Mouse (Mus musculus) testis, adult 2 months (tissue): ENCODE results near the gene Plekhg3. TPM values are rescaled to one million over a fixed set of nuclear protein-coding genes. Genes with fewer than 3 reads are reported as not detected.

ENCODE experiments used
- H3K27ac ChIP-seq: fragments of 200-500 bp; 2 replicates; pipeline ENCODE4 v1.5.1; 2012; ENCODE audit warnings: low read depth, low read length; ENCODE audit not compliant: control insufficient read depth, insufficient read depth
- H3K27me3 ChIP-seq: fragments of 200-500 bp; 2 replicates; pipeline ENCODE4 v1.6.1; 2012; ENCODE audit warnings: mild to moderate bottlenecking, low read length, moderate library complexity; ENCODE audit not compliant: control insufficient read depth, insufficient read depth
- H3K36me3 ChIP-seq: fragments of 200-500 bp; 2 replicates; pipeline ENCODE4 v1.6.1; 2012; ENCODE audit warnings: mild to moderate bottlenecking, low read length; ENCODE audit not compliant: control insufficient read depth, insufficient read depth
- H3K4me1 ChIP-seq: fragments of 200-500 bp; 2 replicates; pipeline ENCODE4 v1.6.1; 2012; ENCODE audit warnings: low read length; ENCODE audit not compliant: control insufficient read depth, insufficient read depth
- H3K4me3 ChIP-seq: fragments of 200-500 bp; 2 replicates; pipeline ENCODE4 v1.5.1; 2012; ENCODE audit warnings: low read depth, mild to moderate bottlenecking, low read length, moderate library complexity, mixed read lengths; ENCODE audit not compliant: control insufficient read depth
- CTCF ChIP-seq: fragments of 200-500 bp; IDR thresholded peaks from 2 replicates; pipeline ENCODE4 v1.5.1; 2012; ENCODE audit warnings: low read depth, mild to moderate bottlenecking, inconsistent platforms, low read length, moderate library complexity; ENCODE audit not compliant: control insufficient read depth, insufficient read depth, insufficient replicate concordance
- POLR2A ChIP-seq: fragments of 200-500 bp; IDR thresholded peaks from 2 replicates; pipeline ENCODE4 v1.6.1; 2012; ENCODE audit warnings: low read depth, mild to moderate bottlenecking, inconsistent platforms, low read length, moderate library complexity; ENCODE audit not compliant: control insufficient read depth
- polyA plus RNA-seq: library from polyadenylated mRNA; depleted of rRNA; stranded (reverse); fragments of >200 nt; gene quantifications from 2 replicates; pipeline ENCODE4 v1.2.3, GENCODE M21; 2012; rRNA removed

The Plekhg3 gene
- polyA plus RNA-seq, 1 experiment: 2.2 TPM

- Histone ChIP-seq H3K4me3 (no peak overlapping the region), H3K27ac (no peak overlapping the region), H3K36me3 (no peaks in the 10 kb centered on the region), H3K27me3 (no peaks in the 10 kb centered on the region), H3K4me1 (no peaks in the 10 kb centered on the region)
- no peak for TF ChIP-seq POLR2A
- no peak for TF ChIP-seq CTCF
Measured at GRCm38 (mm10) chr12:76608997-76609565, 78.4 kb downstream of the Plekhg3 start.

GRCm38 (mm10) chr12:76612621-76613020 lies 81.9 kb downstream of the Plekhg3 start:
- TF ChIP-seq CTCF (no peak), POLR2A (no peak)
- H3K27ac ChIP-seq: no peak overlapping the region
- H3K4me3 ChIP-seq: no peak overlapping the region
- H3K36me3 ChIP-seq: no peaks in the 10 kb centered on the region
- no peaks in the 10 kb centered on the region for H3K4me1 ChIP-seq
- no peaks in the 10 kb centered on the region for H3K27me3 ChIP-seq

GRCm38 (mm10) chr12:76614868-76615579 lies 84.3 kb downstream of the Plekhg3 start:
- Histone ChIP-seq H3K27me3 (no peaks in the 10 kb centered on the region), H3K36me3 (no peaks in the 10 kb centered on the region), H3K4me3 (no peak overlapping the region), H3K27ac (no peak overlapping the region), H3K4me1 (no peaks in the 10 kb centered on the region; the same call in 1 of the 2 replicates)
- TF ChIP-seq POLR2A: no peak

GRCm38 (mm10) chr12:76615580-76615937 lies 84.9 kb downstream of the Plekhg3 start:
- Histone ChIP-seq H3K36me3 (no peaks in the 10 kb centered on the region), H3K4me1 (no peaks in the 10 kb centered on the region; the same call in 1 of the 2 replicates), H3K4me3 (no peak overlapping the region), H3K27me3 (no peaks in the 10 kb centered on the region), H3K27ac (no peak overlapping the region)
- TF ChIP-seq CTCF (no peak), POLR2A (no peak)

- H3K36me3 ChIP-seq: no peaks in the 10 kb centered on the region
- no peak overlapping the region for H3K27ac ChIP-seq
- H3K4me3 ChIP-seq: no peak overlapping the region
- H3K27me3 ChIP-seq: no peaks in the 10 kb centered on the region
- no peak for TF ChIP-seq CTCF
- TF ChIP-seq POLR2A: no peak
- H3K4me1 ChIP-seq: no peaks in the 10 kb centered on the region; the same call in 1 of the 2 replicates
Measured at GRCm38 (mm10) chr12:76618175-76618574, 87.5 kb downstream of the Plekhg3 start.

- no peaks in the 10 kb centered on the region for H3K27me3 ChIP-seq
- no peaks in the 10 kb centered on the region for H3K36me3 ChIP-seq
- no peak overlapping the region for H3K4me3 ChIP-seq
- no peak overlapping the region for H3K27ac ChIP-seq
- TF ChIP-seq CTCF: no peak
- TF ChIP-seq POLR2A: no peak
- no peaks in the 10 kb centered on the region; the same call in 1 of the 2 replicates for H3K4me1 ChIP-seq
Measured at GRCm38 (mm10) chr12:76619847-76620246, 89.2 kb downstream of the Plekhg3 start.

GRCm38 (mm10) chr12:76623374-76623773 lies 92.7 kb downstream of the Plekhg3 start:
- TF ChIP-seq POLR2A (no peak), CTCF (no peak)
- Histone ChIP-seq H3K27me3 (no peaks in the 10 kb centered on the region), H3K4me1 (no peaks in the 10 kb centered on the region), H3K27ac (no peak overlapping the region), H3K4me3 (no peak overlapping the region), H3K36me3 (no peaks in the 10 kb centered on the region)

Other genes starting within 250 kb of the Plekhg3 start
- gene Akap5, start 206.0 kb upstream of the Plekhg3 start, polyA plus RNA-seq: 0.16 TPM in 2 replicates
- 15.7 and 15.8 TPM in 2 replicates for gene Zbtb25, start 161.3 kb upstream of the Plekhg3 start, polyA plus RNA-seq
- 0.30 and 0.34 TPM in 2 replicates for gene Zbtb1, start 160.6 kb upstream of the Plekhg3 start, polyA plus RNA-seq
- gene Hspa2, start 126.7 kb upstream of the Plekhg3 start, polyA plus RNA-seq: 758 and 855 TPM in 2 replicates
- gene Ppp1r36, start 113.4 kb upstream of the Plekhg3 start, polyA plus RNA-seq: 70.7 and 80.4 TPM in 2 replicates
- gene Sptb, start 179.7 kb downstream of the Plekhg3 start, polyA plus RNA-seq: 3.9 and 4.0 TPM in 2 replicates
- 38.1 and 51.6 TPM in 2 replicates for gene Churc1, start 234.6 kb downstream of the Plekhg3 start, polyA plus RNA-seq
- gene Fntb, start 234.7 kb downstream of the Plekhg3 start, polyA plus RNA-seq: 9.2 and 9.9 TPM in 2 replicates